Mouse (Mus musculus): ENCODE data around the gene Pbrm1. TPM values are rescaled to one million over a fixed set of nuclear protein-coding genes. Genes with fewer than 3 reads are reported as not detected.
A peak's percentile ranks its signal among the peaks of the same experiment; 100 is the strongest.

The Pbrm1 gene
- polyA plus RNA-seq, 1 experiment from 2014 or later: 135 TPM

- no peaks in the 10 kb centered on the region for H3K9me3 ChIP-seq (ENCODE audit: control insufficient read depth, low read length)
- ATAC-seq (replicated peaks; ENCODE audit: low FRiP score): no peak
- peak overlapping the region; percentile 93 for H3K4me3 ChIP-seq (ENCODE audit: low read depth, low read length)
- H3K9ac ChIP-seq (ENCODE audit: low read length): peak overlapping the region; percentile 90
- peak; percentile 50 for DNase-seq (ENCODE audit: low spot score)
- H3K4me2 ChIP-seq (ENCODE audit: low read depth, low read length, severe bottlenecking): peak overlapping the region; percentile 90
- H3K27ac ChIP-seq (ENCODE audit: low read depth, low read length): no peak overlapping the region
- WGBS: 89% methylated on average over 7 of the region's 7 CpGs
- H3K4me1 ChIP-seq (replicated peaks; ENCODE audit: control insufficient read depth, insufficient read depth, low read length): peaks cover 21% of the 10 kb centered on the region
- H3K36me3 ChIP-seq (ENCODE audit: control insufficient read depth, insufficient read depth, low read length): peaks cover 19% of the 10 kb centered on the region
- H3K27me3 ChIP-seq (ENCODE audit: control insufficient read depth, insufficient read depth, low read length): no peaks in the 10 kb centered on the region
Measured at GRCm38 (mm10) chr14:31132491-31132975, 113.6 kb downstream of the Pbrm1 start.

GRCm38 (mm10) chr14:31133023-31133665 is 114.2 kb downstream of the Pbrm1 start:
- no peak for ATAC-seq (replicated peaks; ENCODE audit: low FRiP score)
- 83% methylated on average over 11 of the region's 11 CpGs for WGBS

GRCm38 (mm10) chr14:31134015-31135000 is 115.4 kb downstream of the Pbrm1 start:
- DNase-seq (ENCODE audit: low spot score): peak; percentile 47
- Histone ChIP-seq H3K36me3 (ENCODE audit: control insufficient read depth, insufficient read depth, low read length) (peaks cover 29% of the 10 kb centered on the region), H3K9me3 (ENCODE audit: control insufficient read depth, low read length) (no peaks in the 10 kb centered on the region), H3K27me3 (ENCODE audit: control insufficient read depth, insufficient read depth, low read length) (no peaks in the 10 kb centered on the region), H3K4me3 (ENCODE audit: low read depth, low read length) (no peak overlapping the region), H3K27ac (ENCODE audit: low read depth, low read length) (no peak overlapping the region), H3K4me1 (replicated peaks; ENCODE audit: control insufficient read depth, insufficient read depth, low read length) (peaks cover 21% of the 10 kb centered on the region), H3K9ac (ENCODE audit: low read length) (no peak overlapping the region), H3K4me2 (ENCODE audit: low read depth, low read length, severe bottlenecking) (no peak overlapping the region)
- ATAC-seq (replicated peaks; ENCODE audit: low FRiP score): no peak
- 92% methylated on average over 25 of the region's 25 CpGs for WGBS

More at GRCm38 (mm10) chr14:31133023-31133665, 114.2 kb downstream of the Pbrm1 start:
- DNase-seq (ENCODE audit: low spot score): peak; percentile 50
- H3K27ac ChIP-seq (ENCODE audit: low read depth, low read length): no peak overlapping the region
- H3K36me3 ChIP-seq (ENCODE audit: control insufficient read depth, insufficient read depth, low read length): peaks cover 22% of the 10 kb centered on the region
- H3K27me3 ChIP-seq (ENCODE audit: control insufficient read depth, insufficient read depth, low read length): no peaks in the 10 kb centered on the region
- H3K4me3 ChIP-seq (ENCODE audit: low read depth, low read length): no peak overlapping the region
- peak overlapping the region; percentile 90; the same call in 1 of the 2 replicates for H3K4me2 ChIP-seq (ENCODE audit: low read depth, low read length, severe bottlenecking)
- H3K9ac ChIP-seq (ENCODE audit: low read length): peak overlapping the region; percentile 12; the same call in 1 of the 2 replicates
- H3K4me1 ChIP-seq (replicated peaks; ENCODE audit: control insufficient read depth, insufficient read depth, low read length): peaks cover 21% of the 10 kb centered on the region
- no peaks in the 10 kb centered on the region for H3K9me3 ChIP-seq (ENCODE audit: control insufficient read depth, low read length)

GRCm38 (mm10) chr14:31135495-31136410 is 116.8 kb downstream of the Pbrm1 start:
- Histone ChIP-seq H3K4me3 (ENCODE audit: low read depth, low read length) (no peak overlapping the region), H3K9me3 (ENCODE audit: control insufficient read depth, low read length) (no peaks in the 10 kb centered on the region), H3K27ac (ENCODE audit: low read depth, low read length) (no peak overlapping the region), H3K4me1 (replicated peaks; ENCODE audit: control insufficient read depth, insufficient read depth, low read length) (peaks cover 15% of the 10 kb centered on the region), H3K4me2 (ENCODE audit: low read depth, low read length, severe bottlenecking) (no peak overlapping the region), H3K36me3 (ENCODE audit: control insufficient read depth, insufficient read depth, low read length) (peaks cover 36% of the 10 kb centered on the region), H3K9ac (ENCODE audit: low read length) (no peak overlapping the region), H3K27me3 (ENCODE audit: control insufficient read depth, insufficient read depth, low read length) (no peaks in the 10 kb centered on the region)
- peak; percentile 50 for DNase-seq (ENCODE audit: low spot score)
- WGBS: 96% methylated on average over 34 of the region's 34 CpGs
- ATAC-seq (replicated peaks; ENCODE audit: low FRiP score): no peak

- no peak overlapping the region for H3K4me3 ChIP-seq (ENCODE audit: low read depth, low read length)
- DNase-seq (ENCODE audit: low spot score): peak; percentile 48
- no peaks in the 10 kb centered on the region for H3K9me3 ChIP-seq (ENCODE audit: control insufficient read depth, low read length)
- no peak overlapping the region for H3K27ac ChIP-seq (ENCODE audit: low read depth, low read length)
- H3K4me1 ChIP-seq (replicated peaks; ENCODE audit: control insufficient read depth, insufficient read depth, low read length): peaks cover 15% of the 10 kb centered on the region
- 92% methylated on average over 26 of the region's 26 CpGs for WGBS
- H3K27me3 ChIP-seq (ENCODE audit: control insufficient read depth, insufficient read depth, low read length): no peaks in the 10 kb centered on the region
- H3K9ac ChIP-seq (ENCODE audit: low read length): no peak overlapping the region
- peaks cover 39% of the 10 kb centered on the region for H3K36me3 ChIP-seq (ENCODE audit: control insufficient read depth, insufficient read depth, low read length)
- no peak overlapping the region for H3K4me2 ChIP-seq (ENCODE audit: low read depth, low read length, severe bottlenecking)
- ATAC-seq (replicated peaks; ENCODE audit: low FRiP score): no peak
Measured at GRCm38 (mm10) chr14:31136411-31137280, 117.7 kb downstream of the Pbrm1 start.

- H3K9me3 ChIP-seq (ENCODE audit: control insufficient read depth, low read length): no peaks in the 10 kb centered on the region
- DNase-seq (ENCODE audit: low spot score) (no peak), ATAC-seq (replicated peaks; ENCODE audit: low FRiP score) (no peak)
- H3K4me3 ChIP-seq (ENCODE audit: low read depth, low read length): no peak overlapping the region
- H3K4me1 ChIP-seq (replicated peaks; ENCODE audit: control insufficient read depth, insufficient read depth, low read length): peaks cover 11% of the 10 kb centered on the region
- H3K4me2 ChIP-seq (ENCODE audit: low read depth, low read length, severe bottlenecking): no peak overlapping the region
- H3K36me3 ChIP-seq (ENCODE audit: control insufficient read depth, insufficient read depth, low read length): peaks cover 44% of the 10 kb centered on the region
- no peak overlapping the region for H3K9ac ChIP-seq (ENCODE audit: low read length)
- H3K27me3 ChIP-seq (ENCODE audit: control insufficient read depth, insufficient read depth, low read length): no peaks in the 10 kb centered on the region
- WGBS: 94% methylated on average over 10 of the region's 10 CpGs
- no peak overlapping the region for H3K27ac ChIP-seq (ENCODE audit: low read depth, low read length)
Measured at GRCm38 (mm10) chr14:31137281-31137595, 118.3 kb downstream of the Pbrm1 start.

- Histone ChIP-seq H3K27ac (ENCODE audit: low read depth, low read length) (no peak overlapping the region), H3K27me3 (ENCODE audit: control insufficient read depth, insufficient read depth, low read length) (no peaks in the 10 kb centered on the region), H3K4me1 (replicated peaks; ENCODE audit: control insufficient read depth, insufficient read depth, low read length) (peaks cover 6% of the 10 kb centered on the region; the same call in 1 of the 2 replicates), H3K36me3 (ENCODE audit: control insufficient read depth, insufficient read depth, low read length) (peaks cover 44% of the 10 kb centered on the region), H3K4me2 (ENCODE audit: low read depth, low read length, severe bottlenecking) (no peak overlapping the region), H3K9me3 (ENCODE audit: control insufficient read depth, low read length) (no peaks in the 10 kb centered on the region), H3K9ac (ENCODE audit: low read length) (no peak overlapping the region), H3K4me3 (ENCODE audit: low read depth, low read length) (no peak overlapping the region)
- DNase-seq (ENCODE audit: low spot score) (no peak), ATAC-seq (replicated peaks; ENCODE audit: low FRiP score) (no peak)
- WGBS: 82% methylated on average over 9 of the region's 11 CpGs
Measured at GRCm38 (mm10) chr14:31137791-31138190, 118.9 kb downstream of the Pbrm1 start.

All from forebrain, embryonic 11.5 days (tissue).